Comparison of ENCODE assay signal across 10 mouse cellular contexts in the genomic region with DNA sequence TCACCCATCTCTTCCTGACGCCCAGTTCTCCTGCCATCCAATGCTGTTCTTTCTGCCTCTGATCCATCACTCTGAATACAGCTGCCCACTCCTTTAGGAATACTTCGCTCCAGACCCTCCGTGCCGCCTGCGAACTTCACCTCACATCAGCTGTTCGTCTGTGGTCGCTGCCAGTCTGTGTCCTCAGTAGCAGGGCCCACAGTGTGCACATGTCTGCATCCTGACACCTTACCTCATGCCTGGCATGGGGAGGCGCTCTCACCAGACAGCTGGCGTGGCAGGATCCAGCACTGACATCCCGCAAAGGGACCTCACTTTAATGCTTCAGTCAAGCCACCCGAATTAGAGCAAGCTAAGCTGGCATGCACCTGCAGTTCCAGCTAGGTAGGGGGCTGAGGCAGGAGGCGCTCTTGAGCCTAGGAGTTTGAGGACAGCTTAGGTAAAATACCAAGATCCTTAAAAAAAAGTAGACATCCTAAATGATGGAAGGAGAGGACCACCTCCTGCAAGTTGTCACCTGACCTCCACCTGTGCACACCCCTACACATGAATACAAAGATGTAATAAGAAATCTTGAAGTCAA. TPM values are rescaled to one million over a fixed set of nuclear protein-coding genes. Genes with fewer than 3 reads are reported as not detected.
DNase-seq lines count a peak whose midpoint lies in the region; ATAC-seq and TF ChIP-seq lines count a peak whose summit lies in the region.
"Had no signal": no experiment of that assay in that cellular context is flagged by ENCODE, and none has a peak within 500 bp of the region (broad histone marks: within the 10 kb centered on the region; RNA-seq: fewer than 3 reads in every experiment).

No protein-coding gene starts in this region.

- H3K27ac ChIP-seq in lung, embryonic 14.5 days (ENCODE audit: low read depth) = no peak overlapping the region
- H3K27ac ChIP-seq: neural tube, embryonic 12.5 days had no signal

- no peaks in the 10 kb centered on the region for H3K27me3 ChIP-seq in lung, embryonic 14.5 days (ENCODE audit: insufficient read depth, low read length)

- no peak overlapping the region for H3K4me2 ChIP-seq in lung, embryonic 14.5 days
- H3K4me2 ChIP-seq: neural tube, embryonic 12.5 days had no signal

- DNase-seq in cerebellum, postnatal 14 days = peak; percentile 25 to 52
- DNase-seq in cerebellum, adult 11-12 months = no peak
- no peak for DNase-seq in lung, embryonic 14.5 days
- DNase-seq in lung, adult 18-20 months = no peak
- DNase-seq in kidney, postnatal 4 days = peak; percentile 53 to 66
- peak; percentile 63 for DNase-seq in thymus, postnatal 14 days
- DNase-seq in ovary, adult 18-20 months (ENCODE audit: low spot score) = no peak
- DNase-seq in c-Kit-positive CD71-positive TER-119-positive erythroid progenitor cells, embryonic 14.5 days (ENCODE audit: low spot score) = no peak
- DNase-seq: cerebellum, adult 8-10 months had no signal

- WGBS in lung, embryonic 14.5 days = 60% methylated on average over 12 of the region's 12 CpGs

- no peaks in the 10 kb centered on the region for H3K9me3 ChIP-seq in lung, embryonic 14.5 days (ENCODE audit: low read depth, low read length)
- H3K9me3 ChIP-seq: neural tube, embryonic 12.5 days had no signal

- no peak overlapping the region for H3K4me3 ChIP-seq in lung, embryonic 14.5 days (ENCODE audit: low read depth, low read length)
- H3K4me3 ChIP-seq: neural tube, embryonic 12.5 days had no signal

- no peak overlapping the region for H3K9ac ChIP-seq in lung, embryonic 14.5 days
- H3K9ac ChIP-seq: neural tube, embryonic 12.5 days had no signal

- TF ChIP-seq CTCF in lung, embryonic 14.5 days (IDR thresholded peaks at IDR 0.05; ENCODE audit: low read depth) = peak; percentile 49; the same call in 1 of the 2 replicates

- H3K36me3 ChIP-seq in lung, embryonic 14.5 days (ENCODE audit: insufficient read depth) = no peaks in the 10 kb centered on the region
- H3K36me3 ChIP-seq: neural tube, embryonic 12.5 days had no signal

- H3K4me1 ChIP-seq in lung, embryonic 14.5 days (ENCODE audit: insufficient read depth) = no peaks in the 10 kb centered on the region

- no peak for ATAC-seq in lung, embryonic 14.5 days (ENCODE audit: insufficient read depth)

RNA-seq across cellular contexts. Expression of a gene that starts 44.4 kb away (rescaled TPM):
- 0.57 and 0.78 TPM in 2 replicates for polyA plus RNA-seq in lung, embryonic 14.5 days (2014; fragmentation: Nextera tagmentation; extraction: Ambion mirVana)

RNA-seq across cellular contexts. Expression of a gene that starts 47.3 kb away (rescaled TPM):
- polyA plus RNA-seq in lung, embryonic 14.5 days (2014; fragmentation: Nextera tagmentation; extraction: Ambion mirVana) = 24.9 and 25.0 TPM in 2 replicates

Comparison
In these comparisons a context has a peak if more than half of its experiments do, and no peak if none do; other contexts are left out.
1. DNase-seq: peak in cerebellum, postnatal 14 days (2 of 2), kidney, postnatal 4 days (2 of 2) and thymus, postnatal 14 days (single experiment); none in cerebellum, adult 11-12 months (single experiment), lung, embryonic 14.5 days (single experiment), lung, adult 18-20 months (0 of 2), ovary, adult 18-20 months (single experiment) and c-Kit-positive CD71-positive TER-119-positive erythroid progenitor cells, embryonic 14.5 days (single experiment).